Mouse (Mus musculus): ENCODE results near the gene Gm21663.
"Not testable (repeated sequence)": the region's sequence is repeated elsewhere in the genome, so short reads cannot be mapped to it uniquely, and the experiment has no call there.

The Gm21663 gene

GRCm38 (mm10) chr5:25942281-25942680 lies at the start of gene Gm21663:
Gene Gm21663 (minus strand): TSS chr5:25942381.
- DNase-seq (ENCODE audit: low spot score in 2 of 2): not testable (repeated sequence)

DNA sequence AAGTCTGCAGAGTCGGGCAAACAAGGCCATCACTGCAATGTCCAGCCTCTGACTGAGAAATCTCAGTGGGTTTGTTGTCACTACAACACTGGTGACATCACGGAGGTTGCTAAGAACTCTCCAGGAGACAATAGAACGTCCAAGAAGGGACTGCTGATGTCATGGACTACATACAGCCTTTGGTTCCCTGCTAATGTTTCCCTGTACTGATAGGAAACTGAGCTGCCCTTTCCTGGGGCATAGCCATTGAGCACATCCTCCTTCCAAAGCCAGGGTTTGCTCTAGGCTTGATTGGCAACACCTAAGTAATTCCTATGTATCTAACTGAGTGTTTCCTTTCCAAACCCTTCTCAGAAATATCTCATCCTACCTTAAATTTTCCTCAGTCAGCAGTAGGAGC lies 46.4 kb upstream of the Gm21663 start, which contains the start of gene Gm21698:
TSS of gene Gm21698 (minus strand) at position 101 of the 400 bp plus-strand sequence.
- not testable (repeated sequence) for DNase-seq (ENCODE audit: low spot score in 2 of 2)

GRCm38 (mm10) chr5:25972563-25972962 lies 30.4 kb upstream of the Gm21663 start, which contains the start of gene Gm21680:
Gene Gm21680 (minus strand): TSS chr5:25972663.
- not testable (repeated sequence) for DNase-seq (ENCODE audit: low spot score in 2 of 2)

DNA sequence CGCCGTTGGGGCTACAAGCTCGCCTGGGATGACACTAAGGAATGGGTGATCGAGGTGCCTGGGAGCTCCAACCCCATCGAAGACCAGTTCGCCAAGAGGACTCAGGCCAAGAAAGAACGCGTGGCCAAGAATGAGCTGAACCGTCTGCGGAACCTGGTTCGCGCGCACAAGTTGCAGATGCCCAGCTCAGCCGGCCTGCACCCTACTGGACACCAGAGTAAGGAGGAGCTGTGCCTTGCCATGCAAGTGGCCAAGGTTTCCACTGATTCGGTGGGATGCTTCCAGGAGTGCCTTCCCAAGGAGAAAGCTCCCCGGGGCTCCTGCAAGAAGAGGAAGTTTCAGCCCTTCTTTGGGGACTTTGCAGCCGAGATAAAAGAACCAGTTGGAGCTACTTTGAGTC lies 14.9 kb upstream of the Gm21663 start:
- not testable (repeated sequence) for DNase-seq (ENCODE audit: low spot score in 2 of 2)

GRCm38 (mm10) chr5:25956611-25957010 lies 14.4 kb upstream of the Gm21663 start:
- DNase-seq (ENCODE audit: low spot score in 2 of 2): peak in 1 of 2 experiments; percentile 56

GRCm38 (mm10) chr5:25954317-25954716 lies 12.1 kb upstream of the Gm21663 start, which contains the start of gene Gm21671:
Gene Gm21671 (minus strand): TSS chr5:25954417.
- not testable (repeated sequence) for DNase-seq (ENCODE audit: low spot score in 2 of 2)

- not testable (repeated sequence) for DNase-seq (ENCODE audit: low spot score in 2 of 2)
Measured at GRCm38 (mm10) chr5:25945391-25945790, 3.2 kb upstream of the Gm21663 start.

GRCm38 (mm10) chr5:25891321-25891720 lies 50.9 kb downstream of the Gm21663 start:
- peak in 1 of 2 experiments; percentile 37 for DNase-seq (ENCODE audit: low spot score in 2 of 2)

GRCm38 (mm10) chr5:25889746-25890382 lies 52.3 kb downstream of the Gm21663 start:
- DNase-seq (ENCODE audit: low spot score in 2 of 2): peak in 1 of 2 experiments; percentile 14

GRCm38 (mm10) chr5:25886708-25887107 lies 55.5 kb downstream of the Gm21663 start:
- DNase-seq (ENCODE audit: low spot score in 2 of 2): peak in 1 of 2 experiments; percentile 10

All from urinary bladder, postnatal 4 days (tissue).